Mouse (Mus musculus): Measurements from ENCODE around the gene Slc25a11.

GRCm38 (mm10) chr11:70653345-70654197 is 6.3 kb upstream of the Slc25a11 start:
- TF ChIP-seq CTCF (IDR thresholded peaks at IDR 0.05), result no peak
- no peak for TF ChIP-seq EP300 (IDR thresholded peaks at IDR 0.05)

All from lung, postnatal 0 days (tissue).